Mouse (Mus musculus) midbrain, postnatal 0 days (tissue): ENCODE results near the gene Mdga1. TPM values are rescaled to one million over a fixed set of nuclear protein-coding genes. Genes with fewer than 3 reads are reported as not detected.

Source experiments
- ATAC-seq: fragments of 200-750 bp; cut with Nextera tagmentation; 2 replicates; pipeline ENCODE4 v1.8.0; 2017; ENCODE audit warnings: moderate number of reproducible peaks, mild to moderate bottlenecking, moderate TSS enrichment, moderate library complexity; ENCODE audit not compliant: low FRiP score
- DNase-seq: peaks from one replicate; pipeline ENCODE4 v3.0.0-alpha.2; 2015; ENCODE audit warnings: low spot score
- H3K27ac ChIP-seq: fragments of 300-500 bp; sonication (generic); 2 replicates; pipeline ENCODE4 v1.5.1; 2014; ENCODE audit warnings: low read depth, mild to moderate bottlenecking, low read length, mixed read lengths
- H3K27me3 ChIP-seq: fragments of 300-500 bp; sonication (generic); 2 replicates; pipeline ENCODE4 v1.6.1; 2014; ENCODE audit warnings: low read length, control low read depth, mixed read lengths; ENCODE audit not compliant: insufficient read depth
- H3K36me3 ChIP-seq: fragments of 300-500 bp; sonication (generic); 2 replicates; pipeline ENCODE4 v1.6.1; 2014; ENCODE audit warnings: low read length, control low read depth, mixed read lengths; ENCODE audit not compliant: insufficient read depth
- H3K4me1 ChIP-seq: fragments of 300-500 bp; sonication (generic); 2 replicates; pipeline ENCODE4 v1.6.1; 2014; ENCODE audit warnings: mild to moderate bottlenecking, control low read depth, antibody characterized with exemption, low read length, mixed read lengths; ENCODE audit not compliant: insufficient read depth
- H3K4me2 ChIP-seq: fragments of 300-500 bp; sonication (generic); 2 replicates; pipeline ENCODE4 v1.6.1; 2014; ENCODE audit warnings: low read depth, mild to moderate bottlenecking, low read length, mixed read lengths; ENCODE audit not compliant: poor library complexity, severe bottlenecking
- H3K4me3 ChIP-seq: fragments of 300-500 bp; sonication (generic); 2 replicates; pipeline ENCODE4 v1.5.1; 2014; ENCODE audit warnings: low read depth, mild to moderate bottlenecking, low read length, moderate library complexity
- H3K9ac ChIP-seq: fragments of 300-500 bp; sonication (generic); replicated peaks from 2 replicates; pipeline ENCODE4 v1.6.1; 2014; ENCODE audit warnings: mild to moderate bottlenecking, low read length, moderate library complexity, mixed read lengths; ENCODE audit not compliant: poor library complexity, severe bottlenecking
- H3K9me3 ChIP-seq: fragments of 300-500 bp; sonication (generic); 2 replicates; pipeline ENCODE4 v1.6.1; 2016; ENCODE audit warnings: low read length, control low read depth
- CTCF ChIP-seq: IDR thresholded peaks from 2 replicates; pipeline ENCODE4 v1.5.1; 2016; ENCODE audit warnings: antibody characterized with exemption, mild to moderate bottlenecking
- WGBS: fragments of 180-500 bp; shearing (Covaris S2); extraction: QIAGEN DNeasy Blood & Tissue Kit; methylation state at CpG from one replicate; pipeline ENCODE4 v1.1.7; 2014; 5-methylcytosine and 5-hydroxymethylcytosine counted together
- polyA plus RNA-seq: library from polyadenylated mRNA; unstranded; fragments of >200 nt; fragmentation: Nextera tagmentation; extraction: Ambion mirVana; gene quantifications from 2 replicates; pipeline ENCODE4 v1.2.1, GENCODE M21; 2015
- total RNA-seq: library from RNA; depleted of rRNA; stranded (reverse); fragments of >200 nt; gene quantifications from 2 replicates; pipeline ENCODE4 v1.2.3, GENCODE M21; 2014

The Mdga1 gene
- total and polyA plus RNA-seq, 2 experiments from 2014 or later: 16.9 to 64.7 TPM

GRCm38 (mm10) chr17:30005451-30005941 lies 35.6 kb upstream of the Mdga1 start:
- Histone ChIP-seq H3K27ac (peak overlapping the region; percentile 88), H3K4me3 (peak overlapping the region; percentile 91), H3K4me1 (peaks cover 15% of the 10 kb centered on the region), H3K9ac (peak overlapping the region; percentile 91), H3K27me3 (no peaks in the 10 kb centered on the region), H3K9me3 (no peaks in the 10 kb centered on the region), H3K4me2 (peak overlapping the region; percentile 89), H3K36me3 (no peaks in the 10 kb centered on the region)
- 1% methylated on average over 13 of the region's 19 CpGs for WGBS
- ATAC-seq (peak; percentile 39; the same call in 1 of the 2 replicates), DNase-seq (no peak)
- no peak for TF ChIP-seq CTCF

- TF ChIP-seq CTCF: no peak
- peak overlapping the region; percentile 91 for H3K9ac ChIP-seq
- peaks cover 15% of the 10 kb centered on the region for H3K4me1 ChIP-seq
- peak overlapping the region; percentile 88 for H3K27ac ChIP-seq
- peak overlapping the region; percentile 89 for H3K4me2 ChIP-seq
- ATAC-seq: peak; percentile 42
- 1% methylated on average over 21 of the region's 47 CpGs for WGBS
- no peaks in the 10 kb centered on the region for H3K27me3 ChIP-seq
- no peaks in the 10 kb centered on the region for H3K9me3 ChIP-seq
- no peaks in the 10 kb centered on the region for H3K36me3 ChIP-seq
- DNase-seq: no peak
- peak overlapping the region; percentile 91 for H3K4me3 ChIP-seq
Observed at GRCm38 (mm10) chr17:30005103-30005443, 35.2 kb upstream of the Mdga1 start.

GRCm38 (mm10) chr17:30004203-30005102 lies 34.6 kb upstream of the Mdga1 start, which contains the start of gene Zfand3:
Zfand3 (plus strand) TSS chr17:30004733.
- Histone ChIP-seq H3K4me2 (peak within 1 kb of the TSS; percentile 89), H3K27ac (peak within 1 kb of the TSS; percentile 88), H3K36me3 (no peaks in the 10 kb centered on the region), H3K4me1 (peaks cover 15% of the 10 kb centered on the region), H3K9me3 (no peaks in the 10 kb centered on the region), H3K4me3 (peak within 1 kb of the TSS; percentile 91), H3K27me3 (no peaks in the 10 kb centered on the region), H3K9ac (peak within 1 kb of the TSS; percentile 91)
- 0 out of 2 replicates have a peak, but pooled peaks have one; percentile 8 for TF ChIP-seq CTCF
- WGBS: 1% methylated on average over 51 of the region's 93 CpGs
- peak; percentile 96 for DNase-seq
- ATAC-seq: peak; percentile 93

- H3K9me3 ChIP-seq: no peaks in the 10 kb centered on the region
- ATAC-seq (no peak), DNase-seq (no peak)
- H3K27me3 ChIP-seq: no peaks in the 10 kb centered on the region
- H3K9ac ChIP-seq: no peak overlapping the region
- no peak overlapping the region for H3K4me3 ChIP-seq
- H3K36me3 ChIP-seq: no peaks in the 10 kb centered on the region
- no peak for TF ChIP-seq CTCF
- H3K4me1 ChIP-seq: 0 out of 2 replicates have a peak, but pooled peaks cover 2% of the 10 kb centered on the region
- 37% methylated on average over 24 of the region's 24 CpGs for WGBS
- H3K27ac ChIP-seq: no peak overlapping the region
- H3K4me2 ChIP-seq: no peak overlapping the region
Observed at GRCm38 (mm10) chr17:29998566-29999295, 28.8 kb upstream of the Mdga1 start.

- no peak overlapping the region for H3K27ac ChIP-seq
- ATAC-seq: no peak
- DNase-seq: no peak
- 47% methylated on average over 7 of the region's 7 CpGs for WGBS
- H3K4me3 ChIP-seq: no peak overlapping the region
- no peaks in the 10 kb centered on the region for H3K4me1 ChIP-seq
- H3K4me2 ChIP-seq: no peak overlapping the region
- no peak for TF ChIP-seq CTCF
- H3K9ac ChIP-seq: no peak overlapping the region
- H3K27me3 ChIP-seq: no peaks in the 10 kb centered on the region
- H3K36me3 ChIP-seq: no peaks in the 10 kb centered on the region
- no peaks in the 10 kb centered on the region for H3K9me3 ChIP-seq
Observed at GRCm38 (mm10) chr17:29997726-29998125, 27.8 kb upstream of the Mdga1 start.
